Mouse (Mus musculus): Measurements from ENCODE around the gene Mctp1. TPM values are rescaled to one million over a fixed set of nuclear protein-coding genes. Genes with fewer than 3 reads are reported as not detected.

Gene Mctp1
- total RNA-seq, 2 experiments from 2014 or later, result 31.9 to 36.7 TPM

DNA sequence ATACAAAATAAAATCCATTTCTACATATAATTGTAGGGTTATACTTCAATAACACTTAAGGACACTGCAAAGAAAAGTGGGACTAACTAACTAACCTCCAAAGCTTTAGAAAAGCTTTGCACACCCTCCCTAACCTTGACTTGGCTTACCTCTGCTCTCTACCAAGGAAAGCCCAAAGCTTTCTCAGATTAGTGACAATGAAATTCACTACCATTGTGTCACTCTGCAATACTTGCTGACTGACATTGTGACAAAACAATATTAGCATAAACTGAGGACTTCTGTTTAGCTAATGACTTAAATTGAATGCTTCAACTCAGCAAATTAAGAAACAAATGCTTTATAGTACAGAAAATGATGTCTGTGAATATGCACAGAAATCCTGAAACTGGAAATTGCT is 687.7 kb downstream of the Mctp1 start:
- DNase-seq, result no peak
- intact Hi-C loops (cut with DNase I), result no loop called here

Other genes with a start within 250 kb of the Mctp1 start
- under 1 TPM in 1 of 2 experiments, not detected in 1; 0.26 TPM for gene Fam81b, start 79.5 kb upstream of the Mctp1 start, total RNA-seq (2021)